8 mouse cellular contexts compared by ENCODE assay signal in genomic region chr5:121839128-121839473, GRCm38 (mm10). TPM values are rescaled to one million over a fixed set of nuclear protein-coding genes. Genes with fewer than 3 reads are reported as not detected.
DNase-seq lines count a peak whose midpoint lies in the region; ATAC-seq lines count a peak whose summit lies in the region.

No protein-coding gene starts in this region.

- peak overlapping the region; percentile 97 for H3K4me2 ChIP-seq in kidney, embryonic 16.5 days (replicated peaks; ENCODE audit: low read depth, low read length)
- H3K4me2 ChIP-seq in hindbrain, embryonic 14.5 days (replicated peaks) = peak overlapping the region; percentile 78
- peak overlapping the region; percentile 49 for H3K4me2 ChIP-seq in midbrain, embryonic 12.5 days (replicated peaks)

- no peaks in the 10 kb centered on the region for H3K36me3 ChIP-seq in kidney, embryonic 16.5 days (ENCODE audit: insufficient read depth, low read length)
- H3K36me3 ChIP-seq in embryonic facial prominence, embryonic 10.5 days (replicated peaks) = no peaks in the 10 kb centered on the region
- H3K36me3 ChIP-seq in hindbrain, embryonic 14.5 days (replicated peaks; ENCODE audit: control insufficient read depth, insufficient read depth) = no peaks in the 10 kb centered on the region
- no peaks in the 10 kb centered on the region for H3K36me3 ChIP-seq in midbrain, embryonic 12.5 days

- no peak for ATAC-seq in kidney, embryonic 16.5 days (ENCODE audit: low FRiP score, low TSS enrichment)
- ATAC-seq in hindbrain, embryonic 14.5 days (ENCODE audit: low FRiP score) = no peak
- ATAC-seq in midbrain, embryonic 12.5 days (ENCODE audit: low FRiP score, low read depth) = no peak
- ATAC-seq in cerebellum, adult (ENCODE audit: insufficient number of reproducible peaks, low FRiP score, low TSS enrichment) = no peak

- no peaks in the 10 kb centered on the region for H3K9me3 ChIP-seq in kidney, embryonic 16.5 days (ENCODE audit: low read length)
- peaks cover 5% of the 10 kb centered on the region; the same call in 1 of the 2 replicates for H3K9me3 ChIP-seq in embryonic facial prominence, embryonic 10.5 days
- H3K9me3 ChIP-seq in hindbrain, embryonic 14.5 days (ENCODE audit: control insufficient read depth, low read length) = no peaks in the 10 kb centered on the region
- no peaks in the 10 kb centered on the region for H3K9me3 ChIP-seq in midbrain, embryonic 12.5 days

- 20% methylated on average over 7 of the region's 7 CpGs for WGBS in kidney, embryonic 16.5 days
- 22% methylated on average over 7 of the region's 7 CpGs for WGBS in embryonic facial prominence, embryonic 10.5 days
- WGBS in hindbrain, embryonic 14.5 days = 37% methylated on average over 6 of the region's 7 CpGs
- WGBS in midbrain, embryonic 12.5 days = 26% methylated on average over 7 of the region's 7 CpGs

- H3K27ac ChIP-seq in kidney, embryonic 16.5 days (ENCODE audit: low read length) = peak overlapping the region; percentile 85
- H3K27ac ChIP-seq in embryonic facial prominence, embryonic 10.5 days (replicated peaks) = peak overlapping the region; percentile 41; the same call in 1 of the 2 replicates
- no peak overlapping the region for H3K27ac ChIP-seq in hindbrain, embryonic 14.5 days
- H3K27ac ChIP-seq in midbrain, embryonic 12.5 days (replicated peaks) = no peak overlapping the region

- no peak for DNase-seq in kidney, postnatal 36 days
- DNase-seq in embryonic facial prominence, embryonic 10.5 days (ENCODE audit: low spot score) = no peak
- DNase-seq in hindbrain, embryonic 14.5 days (ENCODE audit: low spot score) = no peak
- DNase-seq in left cerebral cortex, postnatal 36 days (ENCODE audit: low spot score in 2 of 2) = no peak
- no peak for DNase-seq in adrenal gland, postnatal 14 days

- H3K4me3 ChIP-seq in kidney, embryonic 16.5 days (ENCODE audit: low read length) = peak overlapping the region; percentile 87
- peak overlapping the region; percentile 75 for H3K4me3 ChIP-seq in embryonic facial prominence, embryonic 10.5 days
- H3K4me3 ChIP-seq in hindbrain, embryonic 14.5 days (replicated peaks; ENCODE audit: low read length) = peak overlapping the region; percentile 58
- H3K4me3 ChIP-seq in midbrain, embryonic 12.5 days = peak overlapping the region; percentile 30; the same call in 1 of the 2 replicates

- peak overlapping the region; percentile 51 for H3K9ac ChIP-seq in kidney, embryonic 16.5 days (replicated peaks; ENCODE audit: low read length)
- H3K9ac ChIP-seq in hindbrain, embryonic 14.5 days = peak overlapping the region; percentile 37
- no peak overlapping the region for H3K9ac ChIP-seq in midbrain, embryonic 12.5 days (replicated peaks)

- intact Hi-C loops in left cerebral cortex, postnatal 36 days (cut with DNase I) = no loop called here

- H3K4me1 ChIP-seq in kidney, embryonic 16.5 days (ENCODE audit: insufficient read depth, low read length) = peaks cover 57% of the 10 kb centered on the region
- peaks cover 63% of the 10 kb centered on the region for H3K4me1 ChIP-seq in embryonic facial prominence, embryonic 10.5 days
- H3K4me1 ChIP-seq in hindbrain, embryonic 14.5 days (replicated peaks; ENCODE audit: control insufficient read depth, insufficient read depth, low read length) = peaks cover 36% of the 10 kb centered on the region
- H3K4me1 ChIP-seq in midbrain, embryonic 12.5 days = peaks cover 45% of the 10 kb centered on the region

- H3K27me3 ChIP-seq in kidney, embryonic 16.5 days (ENCODE audit: insufficient read depth, low read length) = peaks cover 9% of the 10 kb centered on the region; the same call in 1 of the 2 replicates
- H3K27me3 ChIP-seq in embryonic facial prominence, embryonic 10.5 days (replicated peaks; ENCODE audit: low read depth, poor library complexity, severe bottlenecking) = peaks cover 84% of the 10 kb centered on the region
- peaks cover 63% of the 10 kb centered on the region for H3K27me3 ChIP-seq in hindbrain, embryonic 14.5 days (ENCODE audit: control insufficient read depth, insufficient read depth, low read length)
- H3K27me3 ChIP-seq in midbrain, embryonic 12.5 days = peaks cover 82% of the 10 kb centered on the region

RNA-seq across cellular contexts. Expression of gene Sh2b3, which starts 1.7 kb away (rescaled TPM):
- 17.4 and 17.8 TPM in 2 replicates for polyA plus RNA-seq in kidney, embryonic 16.5 days (2015; fragmentation: Nextera tagmentation; extraction: Ambion mirVana)
- polyA plus RNA-seq in embryonic facial prominence, embryonic 10.5 days (2016; fragmentation: Nextera tagmentation; extraction: Ambion mirVana) = 7.9 TPM in 2 replicates
- 8.8 and 9.1 TPM in 2 replicates for polyA plus RNA-seq in hindbrain, embryonic 14.5 days (2014; fragmentation: Nextera tagmentation; extraction: Ambion mirVana)
- polyA plus RNA-seq in midbrain, embryonic 12.5 days (2016; fragmentation: Nextera tagmentation; extraction: Ambion mirVana) = 8.8 and 9.0 TPM in 2 replicates
- 10 to 100 TPM; 22.0 to 22.5 TPM for total RNA-seq in left cerebral cortex, postnatal 36 days (2021)
- 35.6 and 43.0 TPM in 2 replicates for total RNA-seq in adrenal gland, postnatal 14 days (2021)

RNA-seq across cellular contexts. Expression of gene Pheta1, which starts 9.7 kb away (rescaled TPM):
- polyA plus RNA-seq in kidney, embryonic 16.5 days (2015; fragmentation: Nextera tagmentation; extraction: Ambion mirVana) = 28.9 and 33.2 TPM in 2 replicates
- 56.5 and 60.0 TPM in 2 replicates for polyA plus RNA-seq in embryonic facial prominence, embryonic 10.5 days (2016; fragmentation: Nextera tagmentation; extraction: Ambion mirVana)
- 28.7 and 32.3 TPM in 2 replicates for polyA plus RNA-seq in hindbrain, embryonic 14.5 days (2014; fragmentation: Nextera tagmentation; extraction: Ambion mirVana)
- polyA plus RNA-seq in midbrain, embryonic 12.5 days (2016; fragmentation: Nextera tagmentation; extraction: Ambion mirVana) = 53.0 and 53.5 TPM in 2 replicates
- 10 to 100 TPM in 1 of 2 experiments, 1 to 10 TPM in 1; 9.1 to 11.4 TPM for total RNA-seq in left cerebral cortex, postnatal 36 days (2021)
- 7.1 and 8.8 TPM in 2 replicates for total RNA-seq in adrenal gland, postnatal 14 days (2021)

Comparison
In these comparisons a context has a peak if more than half of its experiments do, and no peak if none do; other contexts are left out.
1. H3K27ac ChIP-seq: peak in kidney, embryonic 16.5 days (single experiment) and embryonic facial prominence, embryonic 10.5 days (single experiment); none in hindbrain, embryonic 14.5 days (single experiment) and midbrain, embryonic 12.5 days (single experiment).
2. H3K4me3 ChIP-seq: peak in every context shown above with its lines; median percentile 87 in kidney, embryonic 16.5 days; 75 in embryonic facial prominence, embryonic 10.5 days; 58 in hindbrain, embryonic 14.5 days; 30 in midbrain, embryonic 12.5 days.
3. Peak in every context shown above with its lines, with median percentiles within 50 percentile points of each other: H3K4me2 ChIP-seq.